Mouse (Mus musculus): ENCODE data around the gene Lrrc8d.

DNA sequence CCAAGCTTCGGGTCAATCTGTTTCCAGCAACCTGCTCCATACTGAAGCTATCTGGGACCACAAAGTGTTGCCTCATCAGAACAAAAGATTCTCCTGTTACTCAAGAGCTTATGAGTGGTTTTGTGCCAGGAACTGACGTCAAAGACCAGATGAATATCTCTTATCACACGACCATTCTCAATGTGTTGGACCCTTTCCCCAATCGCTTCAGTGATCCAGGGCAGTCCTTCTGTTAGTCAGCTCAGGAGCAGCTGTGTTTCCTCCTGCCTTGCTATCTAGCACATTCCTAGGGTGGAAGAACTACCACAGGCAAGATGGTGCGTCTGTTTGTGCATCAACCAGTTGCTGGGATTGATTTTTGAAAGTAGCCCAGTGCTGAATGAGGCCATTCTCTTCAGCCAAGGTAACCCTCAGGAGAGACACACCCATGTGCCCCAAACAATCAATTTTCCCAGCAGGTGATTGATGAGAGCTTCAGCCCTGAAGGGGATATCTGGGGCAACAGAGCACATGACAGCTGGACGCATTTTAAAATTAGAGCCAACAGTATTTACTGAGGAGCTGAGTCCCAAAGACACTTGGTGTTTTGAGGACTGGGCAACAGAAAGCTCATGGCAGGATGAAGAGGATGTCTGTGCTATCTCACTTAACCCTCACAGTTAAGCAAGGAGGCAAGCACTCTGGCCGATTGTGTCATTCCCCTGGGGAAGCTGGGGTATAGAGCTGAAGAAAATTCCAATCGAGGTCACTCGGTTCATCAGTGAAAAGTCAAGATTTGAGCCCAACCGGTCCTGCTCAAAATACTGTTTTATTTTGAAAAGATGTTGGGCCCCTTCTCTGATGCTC, 30.0 kb upstream of the Lrrc8d start:
- TF ChIP-seq POLR2A (IDR thresholded peaks at IDR 0.05; ENCODE audit: insufficient read length, low read depth) (no peak), TCF12 (IDR thresholded peaks at IDR 0.05; ENCODE audit: insufficient read depth, poor library complexity, severe bottlenecking) (no peak), MAX (IDR thresholded peaks at IDR 0.05; ENCODE audit: low read depth) (no peak), USF1 (IDR thresholded peaks at IDR 0.05; ENCODE audit: low read depth) (no peak), POLR2AphosphoS2 (IDR thresholded peaks at IDR 0.05; ENCODE audit: insufficient read length, low read depth) (no peak), CEBPB (IDR thresholded peaks at IDR 0.05; ENCODE audit: insufficient read depth, poor library complexity, severe bottlenecking) (no peak), REST (IDR thresholded peaks at IDR 0.05; ENCODE audit: insufficient read depth, insufficient read length) (no peak), SRF (IDR thresholded peaks at IDR 0.05; ENCODE audit: control insufficient read depth, insufficient read length, low read depth) (no peak)

Data from myocyte (in vitro differentiated cells).